Mouse (Mus musculus) heart, postnatal 10 days (tissue): ENCODE results near the gene Wdr81. TPM values are rescaled to one million over a fixed set of nuclear protein-coding genes. Genes with fewer than 3 reads are reported as not detected.
"Not testable (repeated sequence)": the region's sequence is repeated elsewhere in the genome, so short reads cannot be mapped to it uniquely, and the experiment has no call there.

ENCODE experiments used
- DNase-seq, 2 experiments: peaks; one replicate each; pipeline ENCODE4 v3.0.0; 2021
- intact Hi-C: fragments of 180-260 bp; cut with DNase I; formaldehyde crosslinking; loops from one replicate; pipeline ENCODE4 v1.15.1; 2025
- total RNA-seq, 2 experiments: library from RNA; stranded (reverse); gene quantifications; 2 replicates each; pipeline ENCODE4 v1.2.3; 2021

Gene Wdr81
- total RNA-seq, 2 experiments from 2014 or later = 7.8 to 8.3 TPM

DNA sequence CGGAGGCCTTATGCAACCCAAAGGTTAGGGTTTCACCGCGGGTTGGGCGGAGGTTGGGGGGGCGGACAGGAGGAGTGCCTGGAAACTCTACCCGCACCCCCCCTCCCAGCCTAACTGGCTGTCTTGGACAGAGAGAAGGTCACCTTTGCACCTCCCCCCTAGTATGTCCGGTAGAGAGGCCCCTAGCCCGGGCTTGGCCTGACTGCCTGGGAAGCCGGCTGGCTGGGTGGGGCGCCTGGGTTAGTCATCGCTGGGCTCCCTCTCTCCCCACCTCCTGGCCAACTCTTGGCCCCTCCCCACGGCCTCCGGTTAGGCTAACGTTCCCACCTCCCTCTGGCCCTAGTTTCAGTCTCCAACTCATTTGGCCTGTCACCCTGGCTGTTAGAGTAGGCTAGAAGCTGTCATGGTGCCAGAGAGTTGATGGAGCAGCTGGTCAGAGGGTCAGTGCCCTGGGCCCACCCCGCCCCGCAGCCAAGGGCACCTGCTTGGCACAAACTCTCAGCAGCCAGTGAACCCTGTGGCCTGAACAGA, 7.8 kb upstream of the Wdr81 start:
- intact Hi-C loops = loop anchor here (10.0 kb wide), 1 partner anchor 288 kb away; the partner anchor contains the start of gene Ovca2
- DNase-seq = peak; percentile 93 to 94

DNA sequence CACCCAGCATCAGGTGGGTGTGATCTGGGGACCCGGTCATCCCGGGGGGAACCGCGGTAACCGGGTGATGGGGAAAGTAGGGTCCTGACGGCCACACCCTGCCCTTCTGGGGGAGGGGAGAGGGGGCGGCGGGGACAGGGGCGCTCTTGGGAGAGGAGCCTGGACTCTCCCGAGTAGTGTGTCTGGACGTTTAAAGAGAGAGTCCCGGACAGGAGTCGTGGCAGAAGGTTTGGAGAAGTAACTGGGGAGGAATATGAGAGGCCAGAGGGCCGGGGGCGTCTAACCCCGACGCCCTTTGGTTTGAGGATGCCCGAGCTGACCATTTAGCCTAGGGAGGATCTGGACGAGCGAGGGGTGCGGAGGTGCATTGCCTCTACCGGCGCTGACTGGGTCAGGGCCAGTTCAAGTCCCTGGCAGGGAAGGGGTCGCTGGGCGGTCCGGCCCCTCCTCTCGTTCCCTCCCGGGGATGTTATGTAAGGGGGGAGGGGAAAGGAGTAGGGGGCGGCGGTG, 7.3 kb upstream of the Wdr81 start:
- intact Hi-C loops = loop anchor here (10.0 kb wide), 1 partner anchor 287 kb away; the partner anchor contains the start of gene Ovca2
- no peak for DNase-seq

DNA sequence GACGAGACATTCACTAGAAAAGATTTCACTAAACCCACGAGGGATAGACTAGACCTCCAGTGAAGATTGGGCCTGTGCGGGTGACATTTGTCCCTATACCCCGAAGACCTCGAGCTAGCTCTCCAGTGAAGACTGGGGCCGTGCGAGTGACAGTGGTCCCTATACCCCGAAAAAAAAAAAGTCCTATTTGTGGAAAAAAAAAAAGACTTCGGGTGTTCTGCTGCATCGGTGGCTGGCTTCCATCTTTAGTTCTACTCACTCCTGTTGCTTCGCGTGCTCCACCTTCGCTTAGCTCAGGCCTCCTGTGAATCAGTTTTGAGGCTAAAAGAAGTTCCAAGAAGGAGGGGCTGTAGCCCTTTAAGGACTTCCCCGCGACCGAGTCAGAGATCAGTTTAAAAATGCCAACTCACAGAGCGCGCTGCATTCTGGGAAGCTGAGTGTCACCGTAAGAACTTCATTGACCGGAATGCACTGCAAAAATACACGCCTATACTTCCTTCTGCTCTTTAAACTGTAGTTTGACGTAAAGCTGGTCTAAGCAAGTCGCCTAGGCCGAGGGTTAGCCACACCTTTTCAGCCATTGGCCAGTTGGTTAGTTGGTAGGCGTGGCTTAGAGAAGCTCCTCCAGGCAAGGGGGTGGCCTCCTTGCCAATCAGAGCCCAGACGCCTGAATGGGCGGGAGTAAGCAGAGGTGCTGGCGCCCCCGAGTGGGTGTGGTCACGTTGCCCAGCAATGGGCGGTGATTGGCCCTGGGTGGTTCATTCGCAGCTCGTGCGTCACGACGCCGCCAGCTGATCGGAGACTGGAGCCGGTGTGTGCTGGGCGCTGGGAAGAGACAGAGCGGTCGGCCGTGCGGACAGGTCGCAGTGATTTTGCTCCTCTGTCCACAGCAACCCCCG, 6.6 kb upstream of the Wdr81 start, which contains the start of gene Tlcd2:
TSS of gene Tlcd2 (plus strand) at position 872 of the 899 bp plus-strand sequence.
- intact Hi-C loops = loop anchor here (10.0 kb wide), 1 partner anchor 286 kb away; the partner anchor contains the start of gene Ovca2
- peak; percentile 100 for DNase-seq

DNA sequence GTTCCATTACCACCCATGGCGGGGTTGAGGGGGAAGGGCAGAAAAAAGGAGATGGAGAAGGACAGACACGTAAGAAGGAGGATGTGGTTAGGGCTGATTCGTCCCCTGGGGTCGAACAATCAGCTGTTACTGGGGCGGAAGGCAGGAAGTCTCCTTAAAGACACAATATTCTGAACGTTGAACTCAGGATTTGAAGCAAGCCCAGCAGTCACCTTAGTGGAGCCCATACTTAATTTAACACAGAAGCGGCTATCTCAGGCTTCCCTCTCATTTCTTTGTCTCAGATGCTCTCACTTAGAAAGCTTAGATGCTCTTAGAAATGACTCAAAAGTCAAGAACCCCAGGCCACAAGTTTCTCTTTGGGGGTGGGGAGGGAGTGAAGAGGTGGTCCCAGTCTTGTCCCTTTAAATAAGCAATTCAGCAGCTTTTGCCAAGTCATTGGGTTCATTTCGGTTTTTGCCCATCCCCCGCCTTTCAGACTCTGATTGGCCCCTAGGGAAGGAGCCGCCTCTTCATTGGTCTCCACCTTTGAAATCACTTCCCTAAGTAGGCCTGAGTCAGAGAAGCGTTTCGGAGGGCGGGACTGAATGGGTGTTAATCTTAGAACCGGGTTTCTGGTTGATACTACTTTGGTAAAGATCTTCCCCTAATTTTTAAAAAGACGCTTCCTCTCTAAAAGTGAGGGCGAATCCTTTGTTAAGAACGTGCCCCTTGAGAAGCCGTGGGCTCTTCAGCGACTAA, 5.8 kb upstream of the Wdr81 start:
- intact Hi-C loops = loop anchor here (10.0 kb wide), 1 partner anchor 285 kb away; the partner anchor contains the start of gene Ovca2
- DNase-seq = peak; percentile 94 to 95

DNA sequence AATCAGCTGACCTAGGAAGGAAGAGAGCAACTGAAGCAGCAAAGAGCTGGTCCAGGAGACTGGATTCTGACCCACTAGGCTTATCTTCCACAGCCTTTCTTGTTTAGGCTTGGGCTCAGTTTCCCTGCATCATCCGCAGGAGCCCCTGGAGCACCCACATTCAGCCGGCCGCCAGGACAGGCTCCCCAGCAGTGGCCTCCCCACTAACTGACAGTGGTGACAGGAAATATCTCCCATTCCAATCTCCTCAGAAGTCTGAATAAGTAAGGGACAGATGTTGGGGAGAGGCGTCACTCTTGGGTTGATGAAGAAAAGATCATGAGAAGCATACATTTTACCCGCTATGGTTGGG, 5.2 kb upstream of the Wdr81 start:
- intact Hi-C loops = loop anchor here (2.0 to 10.0 kb wide), 2 partner anchors 57 to 285 kb away; partner anchors contain the start of gene Ovca2
- DNase-seq = no peak

DNA sequence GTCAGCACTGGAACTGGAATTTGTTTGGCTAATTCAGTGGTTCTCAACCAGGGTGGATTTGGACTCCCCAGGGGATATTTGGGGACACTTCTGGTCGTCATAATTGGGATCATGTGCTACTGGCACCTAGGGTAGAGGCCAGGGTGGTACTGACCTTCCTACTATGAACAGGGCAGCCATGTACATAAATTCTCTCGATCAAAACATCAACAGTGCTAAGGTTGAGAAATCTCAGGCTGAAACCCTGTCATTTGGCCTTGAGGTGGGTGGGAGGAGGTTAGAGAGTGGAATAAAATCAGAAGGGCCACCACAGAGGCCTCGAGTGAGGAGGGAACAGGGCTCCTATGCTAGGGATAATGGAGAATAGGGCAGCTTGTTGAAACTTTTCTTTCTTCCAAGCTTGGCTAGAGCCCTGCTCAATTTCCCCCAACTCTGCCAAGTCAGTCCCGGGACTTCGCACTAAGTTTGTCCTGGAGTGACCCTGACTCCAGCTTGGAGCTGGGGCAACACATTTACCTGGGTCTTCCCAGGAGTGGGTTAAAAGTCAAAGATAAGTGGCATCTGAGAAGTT, 4.7 kb upstream of the Wdr81 start:
- intact Hi-C loops = loop anchor here (2.0 kb wide), 1 partner anchor 56 kb away; no protein-coding TSS in a partner anchor
- DNase-seq = peak; percentile 74 to 75

DNA sequence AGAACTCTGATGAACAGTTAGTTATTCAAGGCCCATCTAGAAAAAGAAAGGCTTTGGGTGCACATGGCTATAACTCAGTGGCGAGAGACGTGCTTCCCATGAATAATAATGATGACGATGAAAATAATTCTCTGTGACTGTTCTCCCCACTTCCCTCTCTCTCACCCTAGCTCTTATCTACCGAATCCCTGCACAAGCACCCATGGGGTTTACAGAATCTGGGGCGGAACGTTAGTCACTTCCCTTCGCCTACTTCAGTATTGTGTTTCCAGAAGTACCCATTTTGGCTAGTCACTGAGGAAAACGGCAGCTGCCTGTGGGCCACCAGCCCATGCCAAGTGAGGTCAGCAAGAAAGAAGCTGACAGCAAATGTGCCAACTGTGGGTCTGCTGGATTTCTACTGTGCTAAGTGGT, 4.1 kb upstream of the Wdr81 start:
- DNase-seq = peak; percentile 42 to 53
- intact Hi-C loops = loop anchor here (2.0 kb wide), 1 partner anchor 56 kb away; no protein-coding TSS in a partner anchor

DNA sequence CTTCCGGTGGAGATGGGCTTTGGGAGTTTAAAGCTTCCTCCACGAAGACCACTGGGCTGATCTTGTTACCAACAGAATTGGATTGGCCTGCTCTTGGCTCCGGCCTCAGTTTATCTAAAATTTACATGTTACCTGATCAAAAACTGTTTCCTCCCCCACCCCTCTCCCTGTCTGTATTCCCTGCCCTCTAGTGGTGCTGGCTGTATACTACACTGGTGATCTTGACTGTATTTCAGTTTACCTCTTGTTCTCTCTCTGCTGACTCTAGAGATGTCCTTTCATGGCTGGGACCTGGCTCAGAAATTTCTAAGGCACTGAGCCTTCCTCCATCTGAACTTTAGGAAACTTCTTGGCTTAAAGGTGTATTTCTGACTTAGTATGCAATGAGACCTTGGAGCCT, 3.7 kb upstream of the Wdr81 start:
- intact Hi-C loops = loop anchor here (2.0 kb wide), 1 partner anchor 55 kb away; no protein-coding TSS in a partner anchor
- DNase-seq = peak; percentile 42 to 65

DNA sequence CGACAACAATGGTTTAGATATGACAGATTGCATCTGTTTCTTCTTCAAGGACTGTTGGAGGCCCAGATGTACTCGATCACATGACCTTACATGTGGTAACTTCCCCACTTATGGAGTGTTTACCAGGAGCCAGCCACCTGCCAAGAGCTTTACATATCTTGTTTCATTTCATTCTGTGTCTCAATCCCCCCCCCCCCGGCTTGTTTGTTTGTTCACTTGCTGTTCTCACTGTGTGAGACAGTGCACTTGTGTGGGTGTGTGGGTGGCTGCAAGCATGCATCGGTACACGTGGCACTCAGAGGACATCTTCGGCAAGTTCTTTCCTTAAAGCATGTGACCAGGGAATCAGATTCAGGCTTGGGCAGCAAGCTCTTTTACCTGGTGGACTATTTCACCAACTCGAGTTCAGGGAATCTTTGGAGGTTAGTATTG, 1.9 kb upstream of the Wdr81 start:
- intact Hi-C loops = no loop called here
- no peak for DNase-seq

DNA sequence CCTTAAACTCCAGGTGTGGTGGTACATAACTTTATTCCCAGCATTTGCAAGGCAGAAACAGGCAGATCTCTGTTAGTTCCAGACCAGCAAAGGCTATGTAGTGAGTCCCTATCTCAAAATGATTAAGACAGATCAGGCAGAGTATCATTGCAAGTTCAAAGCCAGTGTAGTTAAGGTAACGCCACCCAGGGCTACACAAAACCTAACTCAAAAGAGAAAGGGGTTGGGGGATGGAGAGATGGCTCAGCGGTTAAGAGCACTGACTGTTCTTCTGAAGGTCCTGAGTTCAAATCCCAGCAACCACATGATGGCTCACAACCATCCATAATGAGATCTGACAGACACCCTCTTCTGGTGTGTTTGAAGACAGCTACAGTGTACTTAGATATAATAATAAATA, 1.5 kb upstream of the Wdr81 start:
- DNase-seq = not testable (repeated sequence)

DNA sequence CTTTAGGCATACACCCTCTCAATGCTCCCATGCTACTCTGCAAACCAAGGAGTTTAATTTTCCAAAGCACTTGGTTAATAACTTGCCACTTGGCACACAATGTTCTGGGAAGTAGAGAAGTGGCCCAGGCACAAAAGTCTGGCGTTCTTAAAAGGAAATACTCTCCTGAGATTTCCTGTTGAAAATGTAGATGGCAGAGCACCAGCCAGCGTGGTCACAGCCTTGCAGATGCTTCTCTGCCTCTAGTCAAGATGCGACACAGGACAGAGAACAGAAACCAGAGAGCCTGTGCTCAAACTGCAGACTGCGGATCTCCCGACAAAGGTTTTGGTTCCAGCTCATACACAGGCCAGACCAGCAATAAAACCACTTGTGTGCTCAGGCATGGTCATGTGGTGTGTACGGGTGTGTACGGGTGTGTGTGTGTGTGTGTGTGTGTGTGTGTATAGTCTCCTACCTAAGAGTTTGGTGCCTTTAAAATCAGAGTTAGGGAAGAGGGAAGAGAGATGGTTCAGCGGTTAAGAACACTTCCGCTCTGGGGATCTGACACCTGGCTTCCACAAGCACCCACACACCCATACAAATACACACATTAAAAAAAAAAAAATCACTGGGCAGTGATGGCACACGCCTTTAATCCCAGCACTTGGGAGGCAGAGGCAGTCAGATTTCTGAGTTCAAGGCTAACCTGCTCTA, 672 bp upstream of the Wdr81 start:
- no peak for DNase-seq

More for the DNA sequence above, 1.5 kb upstream of the Wdr81 start:
- intact Hi-C loops = not testable (repeated sequence)

DNA sequence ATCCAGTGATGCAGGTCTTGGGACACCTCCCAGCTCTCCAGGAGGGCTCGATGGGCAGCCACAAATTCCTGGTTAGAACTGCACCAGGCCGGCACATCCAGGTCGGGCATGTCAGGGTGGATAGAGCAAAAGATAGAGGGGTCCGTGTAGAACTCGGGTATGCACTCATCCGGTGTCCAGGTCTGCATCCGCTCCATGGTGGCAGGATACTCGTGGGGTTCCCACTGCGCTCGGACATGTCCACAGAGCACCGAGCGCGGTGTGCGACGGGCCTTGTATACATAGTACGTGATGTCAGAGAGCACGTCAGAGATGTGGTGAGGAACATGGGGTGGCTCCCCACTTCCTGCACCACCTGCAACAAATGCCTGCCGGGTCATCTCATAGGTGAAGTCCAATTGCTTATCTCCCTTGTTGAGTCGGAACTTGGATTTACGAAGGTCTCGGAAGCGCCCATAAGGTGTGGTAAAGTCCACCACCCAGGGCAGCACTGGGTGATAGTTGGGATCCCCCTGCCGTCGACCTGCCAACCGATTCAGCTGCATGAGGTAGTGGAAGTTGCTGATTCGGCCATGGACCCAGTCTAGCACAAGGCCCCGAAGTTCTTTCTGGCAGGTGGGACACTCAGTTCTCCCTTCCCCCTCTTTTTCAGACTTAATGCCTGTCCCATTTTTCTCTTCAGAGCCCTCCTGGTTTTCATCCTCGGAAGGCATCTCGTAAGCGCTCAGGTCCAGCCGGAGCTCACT, 1.5 kb downstream of the Wdr81 start:
- intact Hi-C loops = no loop called here
- no peak for DNase-seq

More for the DNA sequence above, 672 bp upstream of the Wdr81 start:
- intact Hi-C loops = no loop called here

DNA sequence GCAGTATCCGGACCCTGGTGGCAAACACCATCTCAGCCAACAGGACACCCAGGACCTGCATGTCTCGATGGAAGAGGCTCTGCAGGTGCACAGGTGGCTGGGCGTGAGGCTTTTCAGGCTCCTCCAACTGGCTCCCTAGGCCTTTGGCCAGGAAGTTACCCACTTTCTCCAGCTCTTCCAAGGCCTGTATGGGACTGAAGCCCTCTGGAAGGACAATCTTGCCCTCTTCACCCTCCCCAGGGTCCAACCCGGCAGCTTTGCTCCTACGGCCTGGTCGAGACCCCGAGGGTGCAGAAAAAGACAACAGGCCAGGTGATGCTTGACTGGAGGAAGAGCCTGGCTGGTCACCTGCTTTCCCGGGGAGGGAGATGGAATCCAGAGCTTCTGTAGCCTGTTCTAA, 2.4 kb downstream of the Wdr81 start:
- intact Hi-C loops = no loop called here

DNA sequence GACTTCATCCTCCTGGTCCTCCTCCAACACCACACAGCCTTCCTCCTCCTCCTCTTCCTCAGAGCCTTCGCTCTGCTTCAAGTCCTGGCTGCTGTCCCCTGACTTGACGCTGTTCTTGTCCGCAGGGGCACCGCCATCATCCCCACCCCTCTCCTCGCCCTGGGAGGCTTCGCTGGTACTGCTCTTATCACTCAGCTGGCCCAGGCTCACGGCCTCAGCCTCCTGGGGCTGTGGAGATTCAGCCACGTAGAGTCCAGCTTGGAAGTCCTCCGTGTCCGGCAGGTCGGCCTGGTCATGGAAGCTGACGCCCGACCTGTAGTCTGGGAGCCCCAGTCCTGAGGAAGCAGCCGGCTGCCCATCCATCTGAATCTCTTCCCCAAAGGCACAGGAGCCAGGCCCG, 3.6 kb downstream of the Wdr81 start:
- no peak for DNase-seq
- intact Hi-C loops = no loop called here

More for the DNA sequence above, 2.4 kb downstream of the Wdr81 start:
- DNase-seq = no peak

DNA sequence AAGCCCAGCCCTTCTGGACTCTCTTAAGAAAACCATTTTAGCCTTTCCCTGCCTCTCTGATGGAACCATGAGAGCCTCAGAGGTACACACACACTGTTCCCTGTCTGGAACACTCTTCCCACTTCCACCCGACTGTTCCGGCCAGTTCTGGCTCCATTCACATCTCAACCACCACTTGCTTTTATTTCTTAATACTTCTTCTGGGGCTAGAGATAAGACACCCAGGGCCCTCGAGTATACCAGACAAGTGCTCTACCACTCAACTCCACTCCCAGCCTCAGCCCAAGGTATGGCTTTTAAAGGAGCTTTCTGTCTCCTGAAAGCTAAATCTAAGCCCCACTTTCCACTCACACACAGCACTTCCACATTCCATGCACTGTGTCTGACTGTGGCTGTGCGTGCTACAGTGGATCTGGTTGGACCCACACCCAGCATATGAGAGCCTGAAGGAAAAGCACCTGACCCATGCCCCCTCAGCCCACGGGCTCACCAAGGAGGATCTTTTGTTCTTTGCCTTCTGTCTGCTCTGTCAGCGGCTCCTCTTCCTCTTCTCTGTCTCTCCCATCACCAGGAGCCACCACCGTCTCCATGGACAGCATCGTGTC, 4.1 kb downstream of the Wdr81 start:
- no peak for DNase-seq
- intact Hi-C loops = no loop called here

DNA sequence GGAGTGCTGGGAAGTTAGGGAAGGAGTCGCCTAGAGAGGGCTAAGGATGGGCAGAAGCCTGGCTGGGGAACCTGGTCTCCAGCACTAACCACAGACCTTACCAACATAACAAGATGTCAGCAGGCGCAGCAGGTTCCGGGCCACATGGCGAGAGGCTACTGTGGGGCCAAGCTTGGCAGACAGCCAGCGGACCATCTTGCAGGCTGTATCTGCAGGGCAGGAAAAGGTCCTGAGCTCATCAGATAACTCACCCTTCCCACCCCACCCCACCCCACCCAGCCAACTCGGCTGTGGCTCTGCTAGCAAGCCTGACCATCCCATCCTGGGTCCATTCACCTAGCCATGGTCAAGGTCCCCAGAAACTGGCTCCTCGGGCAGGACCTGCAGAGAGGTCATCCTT, 4.8 kb downstream of the Wdr81 start:
- intact Hi-C loops = no loop called here
- no peak for DNase-seq

DNA sequence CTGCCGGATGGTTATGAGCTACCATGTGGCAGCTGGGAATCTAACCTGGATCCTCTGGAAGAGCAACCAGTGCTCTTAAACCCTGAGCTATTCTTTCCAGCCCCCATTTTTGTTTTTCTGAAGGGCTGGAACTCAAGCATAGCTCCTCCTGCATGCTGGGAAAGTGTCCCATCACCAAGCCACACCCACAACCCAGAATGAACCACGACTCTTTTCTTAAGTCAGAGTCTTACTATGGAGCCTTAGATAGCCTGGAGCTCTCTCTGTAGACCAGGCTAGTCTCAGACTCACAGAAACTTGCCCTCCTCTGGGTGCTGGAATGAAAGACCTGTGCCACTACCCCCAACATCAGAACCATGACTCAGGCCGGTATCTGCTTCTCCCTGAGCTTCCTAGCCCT, 5.9 kb downstream of the Wdr81 start:
- DNase-seq = no peak
- intact Hi-C loops = no loop called here

DNA sequence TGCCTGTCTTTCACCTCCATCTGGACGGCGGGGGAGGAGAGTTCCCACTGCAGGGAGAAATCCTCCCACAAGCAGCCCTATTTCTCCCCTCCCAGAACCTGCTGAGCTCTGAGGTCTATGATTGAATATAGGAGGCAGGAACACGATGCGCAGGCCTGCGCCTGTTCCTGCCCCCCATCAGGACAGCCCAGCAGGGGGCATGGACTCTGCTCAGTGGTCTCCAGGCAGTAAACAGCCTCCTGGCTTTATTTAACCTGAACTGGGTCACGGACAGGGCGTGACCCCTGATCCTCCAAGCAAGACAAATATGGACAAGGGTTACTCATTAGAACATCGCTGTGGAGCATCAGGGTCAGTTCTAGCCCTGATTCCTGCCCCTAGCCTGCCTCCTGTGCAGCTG, 10.8 kb downstream of the Wdr81 start:
- DNase-seq = no peak
- intact Hi-C loops = no loop called here

DNA sequence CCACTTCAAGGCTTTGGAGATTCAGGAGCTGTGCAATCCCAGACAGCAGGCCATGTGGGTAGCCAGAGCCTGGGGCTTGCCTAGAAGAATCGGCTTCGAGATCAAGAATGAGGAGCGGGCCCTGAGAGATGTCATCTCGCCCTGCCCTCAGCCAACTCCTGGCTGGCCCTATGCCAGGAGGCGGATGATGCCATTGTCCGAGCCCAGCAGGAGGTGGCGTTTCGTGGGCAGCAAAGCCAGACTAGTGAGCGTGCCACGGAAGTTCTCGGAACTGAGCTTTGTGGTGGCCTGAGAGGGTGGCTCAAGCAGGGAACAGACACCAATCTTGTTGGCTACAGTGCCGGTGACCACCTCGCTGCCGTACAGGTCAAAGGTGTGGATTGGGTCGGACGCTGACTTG, 12.9 kb downstream of the Wdr81 start:
- intact Hi-C loops = no loop called here
- DNase-seq = no peak
